Mouse (Mus musculus) monocyte, adult 59 days (primary cell): ENCODE measurements around the gene Swsap1. TPM values are rescaled to one million over a fixed set of nuclear protein-coding genes. Genes with fewer than 3 reads are reported as not detected.

Source experiments
- total RNA-seq, 2 experiments: library from RNA; stranded (reverse); gene quantifications; one replicate each; pipeline ENCODE4 v1.2.4; 2023

The Swsap1 gene
- 1 to 10 TPM; 6.1 to 6.2 TPM for total RNA-seq

DNA sequence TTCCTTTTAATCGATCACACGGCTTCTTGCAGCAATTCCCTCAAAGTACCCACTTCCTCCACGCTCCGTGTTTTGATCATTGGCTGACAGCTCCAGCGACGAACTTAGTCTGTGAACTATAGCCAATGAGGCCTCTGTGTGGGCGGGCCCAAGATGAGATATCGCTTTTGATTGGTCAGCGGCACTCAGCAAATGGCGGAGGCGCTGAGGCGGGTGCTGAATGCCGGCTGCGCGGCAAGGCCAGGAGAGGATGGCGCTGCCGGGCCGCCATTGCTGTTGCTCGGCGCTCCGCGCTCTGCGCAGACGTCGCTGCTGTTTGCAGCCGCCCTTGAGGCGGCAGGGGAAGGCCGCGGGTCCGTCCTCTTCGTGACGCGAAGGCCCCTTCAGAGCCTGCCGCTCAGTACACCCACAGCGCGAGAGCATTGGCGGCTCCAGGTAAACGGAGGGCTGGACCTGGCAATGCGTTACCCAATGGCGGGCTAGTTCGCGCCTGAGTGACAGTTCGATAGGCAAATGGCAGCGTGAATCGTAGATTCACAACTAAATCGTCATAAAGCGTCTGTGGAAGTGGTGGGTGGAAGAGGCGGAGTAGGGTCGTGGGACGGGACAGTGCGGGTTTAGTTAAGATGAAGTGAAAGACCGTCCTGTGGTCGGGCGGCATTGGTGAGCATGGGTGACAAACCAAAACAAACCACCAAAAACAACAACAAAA lies at the start of gene Swsap1:
Gene Swsap1 (plus strand): TSS at position 186 of the 712 bp plus-strand sequence.

DNA sequence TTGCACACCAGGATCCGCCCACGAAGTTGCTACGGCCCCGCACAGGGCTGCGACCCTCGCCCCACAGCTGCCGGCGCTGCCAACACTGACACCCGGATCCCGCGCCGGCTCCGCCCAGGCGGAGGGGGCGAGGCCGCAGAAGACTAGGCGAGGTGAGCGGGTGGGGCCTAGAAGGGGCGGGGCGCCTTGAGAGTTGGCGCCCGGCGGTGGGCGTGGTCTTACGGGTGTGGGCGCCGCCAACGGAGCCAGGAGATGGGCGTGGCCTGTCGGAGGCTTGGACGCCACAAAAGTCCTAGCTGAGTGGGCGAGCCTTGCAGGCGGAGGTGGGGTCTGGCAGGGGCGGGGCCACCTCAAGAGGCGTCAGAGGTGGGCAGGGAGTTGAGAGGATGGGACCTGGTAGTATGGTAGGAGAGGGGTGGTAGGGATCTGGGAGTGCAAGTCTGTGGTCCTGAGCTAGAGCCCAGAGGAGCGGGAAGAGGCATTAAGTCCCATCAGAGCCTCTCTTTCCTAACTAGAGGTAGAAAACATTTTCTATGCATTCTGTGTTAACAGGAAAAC lies 37.4 kb upstream of the Swsap1 start, which contains the start of gene Rab3d:
Gene Rab3d (minus strand): TSS at position 158 of the 558 bp plus-strand sequence.

GRCm38 (mm10) chr9:21927208-21927753 lies 28.3 kb upstream of the Swsap1 start, which contains the start of the genes Ccdc159 and Tmem205:
Gene Ccdc159 (plus strand): TSS chr9:21927471.
Gene Tmem205 (minus strand): TSS chr9:21927556.

DNA sequence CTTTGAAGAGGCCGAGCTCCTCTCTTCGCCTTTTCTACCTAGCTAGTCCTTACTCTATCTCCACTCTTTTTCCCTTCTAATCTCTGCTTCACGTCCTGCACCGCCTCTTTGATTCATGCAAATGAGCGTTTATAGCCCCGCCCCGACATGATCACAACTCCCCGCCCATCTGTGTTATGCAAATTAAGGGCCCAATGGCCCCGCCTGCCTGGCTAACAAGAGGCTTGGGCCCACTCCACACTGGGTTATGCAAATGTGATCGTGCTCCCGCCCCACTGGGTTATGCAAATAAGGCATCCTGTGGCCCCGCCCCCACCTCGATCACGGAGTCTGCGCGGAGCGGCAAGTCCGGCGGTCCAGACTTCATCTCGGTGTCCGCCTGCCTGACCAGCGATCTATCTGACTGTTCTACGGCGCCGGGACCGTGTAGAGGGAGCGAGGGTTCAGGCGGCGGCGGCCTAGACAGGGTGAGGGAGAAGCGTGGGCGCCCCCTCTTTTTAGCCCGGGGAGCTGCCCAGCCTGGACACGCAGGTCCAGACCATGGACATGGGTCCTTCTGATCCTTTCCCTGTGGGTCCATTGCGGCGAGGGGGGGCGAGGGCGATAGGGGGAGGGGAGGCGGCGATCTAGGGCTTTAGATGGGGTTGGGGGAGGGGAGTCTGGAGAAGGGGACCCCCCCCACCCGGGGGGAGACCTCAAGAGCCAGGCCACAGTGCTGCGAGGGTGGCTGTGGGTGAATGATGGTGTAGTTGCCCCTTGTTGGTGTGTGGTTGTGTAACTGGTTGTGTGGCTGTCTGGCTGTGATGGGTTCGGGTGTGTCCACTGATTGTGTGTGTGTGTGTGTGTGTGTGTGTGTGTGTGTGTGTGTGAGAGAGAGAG lies 18.6 kb upstream of the Swsap1 start, which contains the start of gene Plppr2:
Gene Plppr2 (plus strand): TSS at position 342 of the 879 bp plus-strand sequence.

GRCm38 (mm10) chr9:21963417-21963816 lies 7.9 kb downstream of the Swsap1 start, which contains the start of gene Epor:
Gene Epor (minus strand): TSS chr9:21963506.

DNA sequence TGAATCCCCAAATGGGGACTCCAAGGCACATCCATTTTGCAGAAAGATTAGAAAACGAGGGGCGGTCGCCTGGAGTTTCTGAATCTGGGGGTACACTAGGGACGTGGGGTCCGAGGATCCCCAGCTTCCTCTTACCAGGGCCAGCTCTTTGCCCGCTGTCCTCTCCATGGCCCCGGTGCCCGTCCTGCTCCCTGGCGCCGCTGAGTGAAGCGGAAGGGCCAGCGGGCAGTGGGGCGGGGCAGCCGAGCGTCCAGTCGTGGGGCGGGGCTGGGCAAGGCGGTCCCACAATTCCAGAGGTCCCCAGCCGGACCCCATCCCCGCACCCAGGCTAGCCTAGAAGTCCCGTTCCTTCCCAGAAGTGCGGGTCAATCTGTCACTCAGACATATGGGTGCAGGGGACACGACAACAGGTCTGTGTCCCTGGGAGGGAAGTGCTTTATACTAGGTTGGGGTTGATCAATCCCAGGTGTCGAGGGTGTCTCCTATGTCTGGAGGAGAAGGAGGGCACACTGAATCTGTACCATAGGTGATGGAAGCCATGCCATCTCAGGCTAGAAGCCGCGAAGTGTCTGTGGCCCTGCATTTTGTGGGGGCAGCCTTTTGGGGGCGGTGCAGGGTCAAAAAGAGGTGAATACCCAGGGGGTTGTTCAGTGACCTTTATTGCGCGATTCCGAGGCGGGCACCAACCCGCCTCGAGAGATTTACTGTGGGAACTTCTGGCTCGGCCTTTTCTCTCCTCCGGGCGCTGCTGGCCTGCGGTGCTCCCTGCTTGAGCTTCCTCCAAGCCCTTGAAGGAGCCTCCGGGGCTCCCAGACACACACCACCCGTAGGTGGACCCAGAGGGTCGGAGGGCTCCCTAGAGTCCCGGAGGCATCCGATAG lies 33.9 kb downstream of the Swsap1 start, which contains the start of gene Rgl3:
Gene Rgl3 (minus strand): TSS at position 217 of the 881 bp plus-strand sequence.

GRCm38 (mm10) chr9:22002194-22003162 lies 46.9 kb downstream of the Swsap1 start, which contains the start of the genes Ccdc151 and Prkcsh:
Gene Ccdc151 (minus strand): TSS chr9:22002634.
Gene Prkcsh (plus strand): TSS chr9:22002806.

Other genes starting within 250 kb of the Swsap1 start
- 100 to 1,000 TPM; 231 to 278 TPM for gene Ldlr, start 232.3 kb upstream of the Swsap1 start, total RNA-seq
- under 1 TPM; 0.71 to 0.94 TPM for gene Spc24, start 195.5 kb upstream of the Swsap1 start, total RNA-seq
- gene Kank2, start 157.0 kb upstream of the Swsap1 start, total RNA-seq, result 1 to 10 TPM in 1 of 2 experiments, under 1 TPM in 1; 0.84 to 1.2 TPM
- not detected for gene Angptl8, start 120.2 kb upstream of the Swsap1 start, total RNA-seq
- 1 to 10 TPM; 4.2 to 4.6 TPM for gene Dock6, start 103.1 kb upstream of the Swsap1 start, total RNA-seq
- gene Rab3d, start 37.6 kb upstream of the Swsap1 start, total RNA-seq, result 10 to 100 TPM; 24.6 to 30.4 TPM
- 1 to 10 TPM in 1 of 2 experiments, not detected in 1; 1.2 TPM for gene Ccdc159, start 28.3 kb upstream of the Swsap1 start, total RNA-seq
- 10 to 100 TPM; 12.4 to 14.3 TPM for gene Tmem205, start 28.2 kb upstream of the Swsap1 start, total RNA-seq
- gene Plppr2, start 18.7 kb upstream of the Swsap1 start, total RNA-seq, result 1 to 10 TPM; 1.1 to 1.2 TPM
- gene Epor, start 7.8 kb downstream of the Swsap1 start, total RNA-seq, result 1 to 10 TPM; 5.6 to 6.4 TPM
- gene Rgl3, start 33.7 kb downstream of the Swsap1 start, total RNA-seq, result 1 to 10 TPM; 1.7 to 1.9 TPM
- gene Ccdc151, start 46.9 kb downstream of the Swsap1 start, total RNA-seq, result under 1 TPM in 1 of 2 experiments, not detected in 1; 0.24 TPM
- gene Prkcsh, start 47.1 kb downstream of the Swsap1 start, total RNA-seq, result 10 to 100 TPM; 86.0 to 88.5 TPM
- under 1 TPM in 1 of 2 experiments, not detected in 1; 0.21 TPM for gene Elavl3, start 96.3 kb downstream of the Swsap1 start, total RNA-seq
- gene Gm49318, start 115.5 kb downstream of the Swsap1 start, total RNA-seq, result not detected
- gene Zfp653, start 115.6 kb downstream of the Swsap1 start, total RNA-seq, result 10 to 100 TPM; 19.4 to 21.3 TPM
- gene Ecsit, start 129.7 kb downstream of the Swsap1 start, total RNA-seq, result 10 to 100 TPM; 14.3 to 16.8 TPM
- not detected for gene Cnn1, start 143.5 kb downstream of the Swsap1 start, total RNA-seq
- 10 to 100 TPM; 35.2 to 40.3 TPM for gene Elof1, start 161.4 kb downstream of the Swsap1 start, total RNA-seq
- 100 to 1,000 TPM; 153 to 160 TPM for gene Acp5, start 180.0 kb downstream of the Swsap1 start, total RNA-seq
- 10 to 100 TPM; 14.0 to 19.2 TPM for gene Pigyl, start 201.1 kb downstream of the Swsap1 start, total RNA-seq
- not detected for gene Zfp872, start 232.3 kb downstream of the Swsap1 start, total RNA-seq